Mouse (Mus musculus) spleen, adult 18-20 months (tissue): ENCODE data around the gene Rnf34.

ENCODE experiments used
- DNase-seq, 2 experiments: peaks; one replicate each; pipeline ENCODE4 v3.0.0; 2022; ENCODE audit warnings: mixed read lengths in 2 of 2

Rnf34 gene

GRCm38 (mm10) chr5:122901179-122901578 is 51.3 kb downstream of the Rnf34 start:
- no peak for DNase-seq

- DNase-seq, result no peak
Measured at GRCm38 (mm10) chr5:122901666-122902065, 51.8 kb downstream of the Rnf34 start.

- DNase-seq, result no peak
Measured at GRCm38 (mm10) chr5:122902228-122902627, 52.4 kb downstream of the Rnf34 start.

GRCm38 (mm10) chr5:122903165-122903564 is 53.3 kb downstream of the Rnf34 start:
- no peak for DNase-seq

- no peak for DNase-seq
Measured at GRCm38 (mm10) chr5:122907182-122907581, 57.3 kb downstream of the Rnf34 start.

- DNase-seq, result no peak
Measured at GRCm38 (mm10) chr5:122908001-122908400, 58.2 kb downstream of the Rnf34 start.

GRCm38 (mm10) chr5:122909481-122909880 is 59.6 kb downstream of the Rnf34 start:
- no peak for DNase-seq

GRCm38 (mm10) chr5:122912863-122913262 is 63.0 kb downstream of the Rnf34 start:
- DNase-seq, result no peak

- no peak for DNase-seq
Measured at GRCm38 (mm10) chr5:122916147-122916546, 66.3 kb downstream of the Rnf34 start.

- DNase-seq, result no peak
Measured at GRCm38 (mm10) chr5:122917982-122918711, 68.3 kb downstream of the Rnf34 start.

GRCm38 (mm10) chr5:122920557-122920956 is 70.7 kb downstream of the Rnf34 start:
- DNase-seq, result no peak
